Mouse (Mus musculus) CH12.LX (cell line): ENCODE data around the gene Tshb.

Source experiments
- CHD1 ChIP-seq: IDR thresholded peaks from 2 replicates; pipeline ENCODE4 v1.6.1; 2012; ENCODE audit warnings: low read depth, low read length, improper control_type of control experiment, inconsistent platforms
- CTCF ChIP-seq, 2 experiments: IDR thresholded peaks in 1 of 2; conservative IDR thresholded peaks in 1 of 2; 2 replicates each; pipeline ENCODE4 v1.5.1; 2011 to 2012; ENCODE audit warnings: low read depth in 2 of 2, low read length in 2 of 2, improper control_type of control experiment in 1 of 2, inconsistent platforms in 1 of 2, mild to moderate bottlenecking in 1 of 2, moderate library complexity in 1 of 2
- EP300 ChIP-seq: IDR thresholded peaks from 2 replicates; pipeline ENCODE4 v1.6.1; 2011; ENCODE audit warnings: low read length, improper control_type of control experiment
- MAX ChIP-seq: IDR thresholded peaks from 2 replicates; pipeline ENCODE4 v1.6.1; 2011; ENCODE audit warnings: low read length, improper control_type of control experiment
- MYC ChIP-seq: IDR thresholded peaks from 2 replicates; pipeline ENCODE4 v1.6.1; 2011; ENCODE audit warnings: low read depth, mild to moderate bottlenecking, improper control_type of control experiment, low read length
- NELFE ChIP-seq: IDR thresholded peaks from 2 replicates; pipeline ENCODE4 v1.6.1; 2011; ENCODE audit warnings: low read depth, low read length, improper control_type of control experiment
- POLR2A ChIP-seq: IDR thresholded peaks from 2 replicates; pipeline ENCODE4 v1.6.1; 2011; ENCODE audit warnings: low read depth, mild to moderate bottlenecking, improper control_type of control experiment, low read length
- POLR2AphosphoS2 ChIP-seq: IDR thresholded peaks from 2 replicates; pipeline ENCODE4 v1.6.1; 2011; ENCODE audit warnings: low read depth, low read length, improper control_type of control experiment
- RCOR1 ChIP-seq: conservative IDR thresholded peaks from 2 replicates; pipeline ENCODE4 v1.6.1; 2012; ENCODE audit warnings: low read depth, mild to moderate bottlenecking, inconsistent platforms, low read length, improper control_type of control experiment
- UBTF ChIP-seq: IDR thresholded peaks from 2 replicates; pipeline ENCODE4 v1.6.1; 2012; ENCODE audit warnings: low read depth, mild to moderate bottlenecking, inconsistent platforms, low read length, improper control_type of control experiment, moderate library complexity
- ZMIZ1 ChIP-seq: IDR thresholded peaks from 2 replicates; pipeline ENCODE4 v1.6.1; 2012; ENCODE audit warnings: low read depth, mild to moderate bottlenecking, inconsistent platforms, low read length, improper control_type of control experiment

DNA sequence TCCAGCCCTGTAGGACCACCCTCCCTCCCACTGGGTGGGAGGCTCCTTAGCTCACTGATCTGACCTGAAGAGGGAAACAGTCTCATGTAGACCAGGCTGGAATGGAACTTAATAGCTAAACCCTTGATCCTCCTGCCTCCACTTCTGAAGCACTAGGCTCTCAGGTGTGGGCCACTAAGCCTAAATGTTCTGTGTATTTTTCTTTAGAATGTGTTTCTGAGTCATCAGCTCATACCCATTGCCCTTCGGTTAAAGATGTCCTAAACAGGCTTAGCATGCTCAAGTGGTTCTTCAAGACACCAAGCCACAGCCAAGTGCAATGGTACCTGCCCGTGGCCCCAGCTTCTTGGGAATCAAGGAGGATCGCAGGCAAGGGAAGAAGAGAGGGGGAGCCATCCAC lies 31.0 kb downstream of the Tshb start:
- TF ChIP-seq RCOR1 = no peak
- TF ChIP-seq CHD1 = no peak
- no peak for TF ChIP-seq MYC
- no peak for TF ChIP-seq CTCF (conservative IDR thresholded peaks at IDR 0.05 in 1 of 2, IDR thresholded peaks at IDR 0.05 in 1 of 2; ENCODE audit: low read depth in 2 of 2, low read length in 2 of 2)
- no peak for TF ChIP-seq UBTF
- TF ChIP-seq MAX = no peak
- no peak for TF ChIP-seq POLR2A
- no peak for TF ChIP-seq NELFE
- no peak for TF ChIP-seq EP300
- TF ChIP-seq ZMIZ1 = no peak
- no peak for TF ChIP-seq POLR2AphosphoS2
